29 mouse cellular contexts compared by ENCODE assay signal in genomic region chr2:104413011-104413410, GRCm38 (mm10). TPM values are rescaled to one million over a fixed set of nuclear protein-coding genes. Genes with fewer than 3 reads are reported as not detected.
DNase-seq lines count a peak whose midpoint lies in the region; ATAC-seq and TF ChIP-seq lines count a peak whose summit lies in the region.
"Had no signal": no experiment of that assay in that cellular context is flagged by ENCODE, and none has a peak within 500 bp of the region (broad histone marks: within the 10 kb centered on the region; RNA-seq: fewer than 3 reads in every experiment).

No protein-coding gene starts in this region.

- TF ChIP-seq CTCF in left cerebral cortex, adult 2 months (IDR thresholded peaks at IDR 0.05), result no peak
- no peak for TF ChIP-seq CTCF in cortical plate, adult 2 months (IDR thresholded peaks at IDR 0.05; ENCODE audit: extremely low read depth, insufficient read depth, low read length)

- peak overlapping the region; percentile 37 for H3K27ac ChIP-seq in left cerebral cortex, adult 2 months
- peak overlapping the region; percentile 38; the same call in 1 of the 2 replicates for H3K27ac ChIP-seq in cortical plate, adult 2 months (ENCODE audit: insufficient read depth, low read length)
- H3K27ac ChIP-seq: embryonic facial prominence, embryonic 10.5 days; embryonic facial prominence, embryonic 13.5 days; forebrain, embryonic 13.5 days; heart, adult 2 months; heart, embryonic 10.5 days; hindbrain, embryonic 12.5 days; hindbrain, embryonic 15.5 days had no signal

- DNase-seq in frontal cortex, postnatal 10 days (ENCODE audit: low spot score in 2 of 2), result no peak
- no peak for DNase-seq in left cerebral cortex, adult 2 months (ENCODE audit: extremely low spot score in 1 of 2, low spot score in 2 of 2)
- no peak for DNase-seq in left cerebral cortex, postnatal 4 days
- DNase-seq: adrenal gland, postnatal 10 days; adrenal gland, postnatal 36 days; B cell, adult 2 months; cerebellum, adult 11 months; cerebellum, adult 2 months; cerebellum, adult 9-11 months; cerebellum, postnatal 25 days; embryo, embryonic 11 days; forebrain, postnatal 0 days; gastrocnemius, postnatal 25 days; heart, adult 2 months had no signal

- no peak overlapping the region for H3K4me3 ChIP-seq in left cerebral cortex, adult 2 months
- no peak overlapping the region for H3K4me3 ChIP-seq in cortical plate, adult 2 months (ENCODE audit: insufficient read depth, low read length)
- H3K4me3 ChIP-seq: embryonic facial prominence, embryonic 10.5 days; embryonic facial prominence, embryonic 13.5 days; erythroblast, embryonic 14.5 days; forebrain, embryonic 13.5 days; heart, adult 2 months; heart, embryonic 10.5 days; hindbrain, embryonic 12.5 days; hindbrain, embryonic 15.5 days had no signal

- intact Hi-C loops in left cerebral cortex, adult 2 months (cut with DNase I), result loop anchor here (5.0 to 10.0 kb wide), 2 partner anchors 91 to 188 kb away; no protein-coding TSS in a partner anchor
- intact Hi-C loops in left cerebral cortex, postnatal 4 days (cut with DNase I), result no loop called here

- peaks cover 7% of the 10 kb centered on the region for H3K4me1 ChIP-seq in cortical plate, adult 2 months (ENCODE audit: control insufficient read depth, insufficient read depth, low read length)

- TF ChIP-seq POLR2A in cortical plate, adult 2 months (IDR thresholded peaks at IDR 0.05; ENCODE audit: extremely low read depth, insufficient read depth, low read length), result no peak

- peak; percentile 38 for ATAC-seq in frontal cortex, adult (ENCODE audit: low TSS enrichment)
- ATAC-seq in megakaryocyte progenitor cell, adult 5-6 weeks (replicated peaks; ENCODE audit: poor library complexity), result no peak
- ATAC-seq: forebrain, embryonic 13.5 days; forebrain, postnatal 0 days; intestine, postnatal 0 days; Patski had no signal

RNA-seq across cellular contexts. Expression of gene D430041D05Rik, which starts 2.2 kb away (rescaled TPM):
- total RNA-seq in left cerebral cortex, adult 2 months (2021), result 100 to 1,000 TPM; 121 to 123 TPM
- 100 to 1,000 TPM; 110 TPM for total RNA-seq in left cerebral cortex, postnatal 4 days (2021)
- 46.0 and 46.7 TPM in 2 replicates for polyA plus RNA-seq in cortical plate, adult 2 months (2012; rRNA removed)
- total RNA-seq in megakaryocyte progenitor cell, adult 5-6 weeks (2015), result not detected in 2 replicates
- total RNA-seq in megakaryocyte progenitor cell, adult 5-6 weeks (2017), result not detected in 2 replicates
- total RNA-seq: CH12.LX; common myeloid progenitor, adult 5-6 weeks; hematopoietic stem cell, adult 5-6 weeks had no signal
- polyA plus RNA-seq: erythroblast, embryonic 14.5 days; Patski had no signal

Comparison
In these comparisons a context has a peak if more than half of its experiments do, and no peak if none do; other contexts are left out.
1. RNA of gene D430041D05Rik, which starts 2.2 kb away (total RNA-seq): 121 to 123 TPM in left cerebral cortex, adult 2 months and 110 TPM in left cerebral cortex, postnatal 4 days; not detected in megakaryocyte progenitor cell, adult 5-6 weeks; every median in the first group is over 100 times any median in the second.